Mouse (Mus musculus) heart, postnatal 14 days (tissue): Measurements from ENCODE around the gene Smyd2. TPM values are rescaled to one million over a fixed set of nuclear protein-coding genes. Genes with fewer than 3 reads are reported as not detected.

ENCODE experiments used
- DNase-seq, 2 experiments: peaks; one replicate each; pipeline ENCODE4 v3.0.0; 2021 to 2022
- intact Hi-C: fragments of 180-260 bp; cut with DNase I; formaldehyde crosslinking; loops from one replicate; pipeline ENCODE4 v1.15.1; 2025
- long read RNA-seq, 2 experiments: library from polyadenylated mRNA; stranded (forward); transcript quantifications; one replicate each; pipeline ENCODE4 v2.0.0; 2021
- total RNA-seq, 2 experiments: library from RNA; stranded (reverse); gene quantifications; 2 replicates each; pipeline ENCODE4 v1.2.3; 2021

Smyd2 gene
- total RNA-seq, result 100 to 1,000 TPM; 122 to 138 TPM
- long read RNA-seq, experiment 1, transcript Smyd2-201 (12 exons, 1,680 nt), result major isoform, 202 of 235 reads
- long read RNA-seq, experiment 1, transcript Smyd2-203 (2 exons, 489 nt), result minor isoform, 9 of 235 reads
- long read RNA-seq, experiment 1, partial matches to known transcripts, result 8 of 235 reads
- long read RNA-seq, experiment 1, other reads (novel, unspliced or antisense), result 16 of 235 reads
- long read RNA-seq, experiment 2, transcript Smyd2-201 (12 exons, 1,680 nt), result major isoform, 135 of 165 reads
- long read RNA-seq, experiment 2, transcript Smyd2-203 (2 exons, 489 nt), result minor isoform, 6 of 165 reads
- long read RNA-seq, experiment 2, partial matches to known transcripts, result 5 of 165 reads
- long read RNA-seq, experiment 2, other reads (novel, unspliced or antisense), result 18 of 165 reads

- DNase-seq, result peak; percentile 75 to 85
- intact Hi-C loops, result no loop called here
Observed at GRCm38 (mm10) chr1:189921818-189922592, at the start of gene Smyd2. Gene Smyd2 (minus strand): TSS chr1:189922363.

GRCm38 (mm10) chr1:189970381-189970780 lies 48.2 kb upstream of the Smyd2 start:
- DNase-seq, result no peak
- intact Hi-C loops, result loop anchor here (5.0 kb wide), 2 partner anchors 268 to 293 kb away; no protein-coding TSS in a partner anchor

- intact Hi-C loops, result no loop called here
Observed at GRCm38 (mm10) chr1:189968027-189968426, 45.9 kb upstream of the Smyd2 start.

GRCm38 (mm10) chr1:189960481-189960880 lies 38.3 kb upstream of the Smyd2 start:
- intact Hi-C loops, result no loop called here
- peak; percentile 26 to 38 for DNase-seq

More at GRCm38 (mm10) chr1:189968027-189968426, 45.9 kb upstream of the Smyd2 start:
- DNase-seq, result no peak

GRCm38 (mm10) chr1:189959802-189960201 lies 37.6 kb upstream of the Smyd2 start:
- intact Hi-C loops, result no loop called here

GRCm38 (mm10) chr1:189951861-189952260 lies 29.7 kb upstream of the Smyd2 start:
- intact Hi-C loops, result no loop called here
- no peak for DNase-seq

More at GRCm38 (mm10) chr1:189959802-189960201, 37.6 kb upstream of the Smyd2 start:
- no peak for DNase-seq

GRCm38 (mm10) chr1:189947411-189947810 lies 25.2 kb upstream of the Smyd2 start:
- intact Hi-C loops, result no loop called here
- no peak for DNase-seq

GRCm38 (mm10) chr1:189946126-189946525 lies 24.0 kb upstream of the Smyd2 start:
- intact Hi-C loops, result no loop called here

GRCm38 (mm10) chr1:189941786-189942185 lies 19.6 kb upstream of the Smyd2 start:
- intact Hi-C loops, result no loop called here
- DNase-seq, result no peak

More at GRCm38 (mm10) chr1:189946126-189946525, 24.0 kb upstream of the Smyd2 start:
- no peak for DNase-seq

- DNase-seq, result no peak
- intact Hi-C loops, result no loop called here
Observed at GRCm38 (mm10) chr1:189936436-189937105, 14.4 kb upstream of the Smyd2 start.

GRCm38 (mm10) chr1:189933480-189934202 lies 11.5 kb upstream of the Smyd2 start:
- DNase-seq, result no peak
- intact Hi-C loops, result no loop called here

GRCm38 (mm10) chr1:189932976-189933375 lies 10.8 kb upstream of the Smyd2 start:
- DNase-seq, result no peak
- intact Hi-C loops, result no loop called here

GRCm38 (mm10) chr1:189932190-189932589 lies 10.0 kb upstream of the Smyd2 start:
- intact Hi-C loops, result no loop called here

GRCm38 (mm10) chr1:189929896-189930295 lies 7.7 kb upstream of the Smyd2 start:
- DNase-seq, result no peak
- intact Hi-C loops, result loop anchor here (2.0 to 5.0 kb wide), 3 partner anchors 43 to 253 kb away; no protein-coding TSS in a partner anchor

More at GRCm38 (mm10) chr1:189932190-189932589, 10.0 kb upstream of the Smyd2 start:
- DNase-seq, result no peak

GRCm38 (mm10) chr1:189927644-189928043 lies 5.5 kb upstream of the Smyd2 start:
- peak; percentile 65 to 80 for DNase-seq
- intact Hi-C loops, result loop anchor here (1.0 to 5.0 kb wide), 4 partner anchors 40 to 250 kb away; no protein-coding TSS in a partner anchor

- intact Hi-C loops, result loop anchor here (5.0 kb wide), 2 partner anchors 229 to 249 kb away; no protein-coding TSS in a partner anchor
- no peak for DNase-seq
Observed at GRCm38 (mm10) chr1:189926279-189926678, 4.1 kb upstream of the Smyd2 start.

GRCm38 (mm10) chr1:189923871-189924568 lies 1.9 kb upstream of the Smyd2 start:
- peak; percentile 70 to 73 for DNase-seq
- intact Hi-C loops, result no loop called here

GRCm38 (mm10) chr1:189923157-189923556 lies 994 bp upstream of the Smyd2 start:
- no peak for DNase-seq
- intact Hi-C loops, result no loop called here

- DNase-seq, result no peak
- intact Hi-C loops, result no loop called here
Observed at GRCm38 (mm10) chr1:189922721-189923120, 558 bp upstream of the Smyd2 start.
